Mouse (Mus musculus): ENCODE measurements at regions not wholly inside any gene's neighbourhood (a gene's known extent, or its start where the extent isn't known, plus 50 kb on each side); places are given as distances from the start of the nearest gene placed in this dataset.

- no peak for TF ChIP-seq POLR2A (IDR thresholded peaks at IDR 0.05; ENCODE audit: borderline replicate concordance, extremely low read depth, insufficient read depth, insufficient read length, poor library complexity, severe bottlenecking)
- TF ChIP-seq CTCF (IDR thresholded peaks at IDR 0.05; ENCODE audit: borderline replicate concordance, extremely low read depth, insufficient read depth, insufficient read length) = no peak
These were observed 99.0 kb downstream of the C1galt1 start for GRCm38 (mm10) chr6:7943656-7944055.
